Mouse (Mus musculus): ENCODE results near the gene Fam234a. TPM values are rescaled to one million over a fixed set of nuclear protein-coding genes. Genes with fewer than 3 reads are reported as not detected.
"Not testable (repeated sequence)": the region's sequence is repeated elsewhere in the genome, so short reads cannot be mapped to it uniquely, and the experiment has no call there.

Gene Fam234a
- polyA plus RNA-seq (2015; fragmentation: Nextera tagmentation; extraction: Ambion mirVana) = 81.6 and 85.6 TPM in 2 replicates

GRCm38 (mm10) chr17:26244101-26244841, at the start of gene Fam234a:
Fam234a (minus strand) TSS chr17:26244242.
- peak within 1 kb of the TSS; percentile 55 for H3K9ac ChIP-seq (ENCODE audit: low read depth, low read length)
- ATAC-seq (replicated peaks; ENCODE audit: low FRiP score, low read depth) = peak; percentile 96
- DNase-seq (ENCODE audit: low spot score) = peak; percentile 97
- peak within 1 kb of the TSS; percentile 60 for H3K4me3 ChIP-seq (replicated peaks; ENCODE audit: low read depth, low read length)
- H3K36me3 ChIP-seq (ENCODE audit: insufficient read depth, low read length) = no peaks in the 10 kb centered on the region
- H3K4me1 ChIP-seq (replicated peaks; ENCODE audit: insufficient read depth, low read length) = 0 out of 2 replicates have a peak, but pooled peaks cover 6% of the 10 kb centered on the region
- H3K9me3 ChIP-seq (replicated peaks; ENCODE audit: low read length) = no peaks in the 10 kb centered on the region
- H3K4me2 ChIP-seq (ENCODE audit: low read length) = peak within 1 kb of the TSS; percentile 74
- TF ChIP-seq CTCF (IDR thresholded peaks at IDR 0.05; ENCODE audit: low read depth) = no peak
- 10% methylated on average over 32 of the region's 33 CpGs for WGBS
- no peaks in the 10 kb centered on the region for H3K27me3 ChIP-seq (ENCODE audit: insufficient read depth, low read length)
- peak within 1 kb of the TSS; percentile 88 for H3K27ac ChIP-seq

GRCm38 (mm10) chr17:26289475-26289874, 45.4 kb upstream of the Fam234a start:
- ATAC-seq (replicated peaks; ENCODE audit: low FRiP score, low read depth) (no peak), DNase-seq (ENCODE audit: low spot score) (no peak)
- Histone ChIP-seq H3K4me2 (ENCODE audit: low read length) (no peak overlapping the region), H3K27ac (no peak overlapping the region), H3K9ac (ENCODE audit: low read depth, low read length) (no peak overlapping the region), H3K27me3 (ENCODE audit: insufficient read depth, low read length) (no peaks in the 10 kb centered on the region), H3K9me3 (replicated peaks; ENCODE audit: low read length) (no peaks in the 10 kb centered on the region), H3K36me3 (ENCODE audit: insufficient read depth, low read length) (peaks cover 16% of the 10 kb centered on the region; the same call in 1 of the 2 replicates), H3K4me3 (replicated peaks; ENCODE audit: low read depth, low read length) (no peak overlapping the region), H3K4me1 (replicated peaks; ENCODE audit: insufficient read depth, low read length) (no peaks in the 10 kb centered on the region)
- WGBS = 79% methylated on average over 4 of the region's 4 CpGs
- TF ChIP-seq CTCF (IDR thresholded peaks at IDR 0.05; ENCODE audit: low read depth) = no peak

- peak; percentile 43; the same call in 1 of the 2 replicates for ATAC-seq (replicated peaks; ENCODE audit: low FRiP score, low read depth)
- Histone ChIP-seq H3K4me2 (ENCODE audit: low read length) (no peak overlapping the region), H3K4me3 (replicated peaks; ENCODE audit: low read depth, low read length) (no peak overlapping the region), H3K4me1 (replicated peaks; ENCODE audit: insufficient read depth, low read length) (no peaks in the 10 kb centered on the region), H3K9me3 (replicated peaks; ENCODE audit: low read length) (no peaks in the 10 kb centered on the region), H3K36me3 (ENCODE audit: insufficient read depth, low read length) (peaks cover 46% of the 10 kb centered on the region), H3K9ac (ENCODE audit: low read depth, low read length) (no peak overlapping the region), H3K27ac (no peak overlapping the region), H3K27me3 (ENCODE audit: insufficient read depth, low read length) (no peaks in the 10 kb centered on the region)
- WGBS = 89% methylated on average over 8 of the region's 8 CpGs
- DNase-seq (ENCODE audit: low spot score) = no peak
- TF ChIP-seq CTCF (IDR thresholded peaks at IDR 0.05; ENCODE audit: low read depth) = no peak
These were observed 42.3 kb upstream of the Fam234a start for GRCm38 (mm10) chr17:26286199-26286955.

GRCm38 (mm10) chr17:26276711-26277110, 32.7 kb upstream of the Fam234a start:
- no peak for ATAC-seq (replicated peaks; ENCODE audit: low FRiP score, low read depth)
- Histone ChIP-seq H3K9me3 (replicated peaks; ENCODE audit: low read length) (no peaks in the 10 kb centered on the region), H3K27me3 (ENCODE audit: insufficient read depth, low read length) (no peaks in the 10 kb centered on the region), H3K4me1 (replicated peaks; ENCODE audit: insufficient read depth, low read length) (no peaks in the 10 kb centered on the region), H3K36me3 (ENCODE audit: insufficient read depth, low read length) (peaks cover 48% of the 10 kb centered on the region), H3K9ac (ENCODE audit: low read depth, low read length) (no peak overlapping the region), H3K27ac (no peak overlapping the region), H3K4me2 (ENCODE audit: low read length) (no peak overlapping the region), H3K4me3 (replicated peaks; ENCODE audit: low read depth, low read length) (no peak overlapping the region)
- 92% methylated on average over 4 of the region's 4 CpGs for WGBS
- peak; percentile 74 for TF ChIP-seq CTCF (IDR thresholded peaks at IDR 0.05; ENCODE audit: low read depth)
- DNase-seq (ENCODE audit: low spot score) = peak; percentile 70

GRCm38 (mm10) chr17:26275933-26276332, 31.9 kb upstream of the Fam234a start:
- no peak for TF ChIP-seq CTCF (IDR thresholded peaks at IDR 0.05; ENCODE audit: low read depth)
- DNase-seq (ENCODE audit: low spot score) (no peak), ATAC-seq (replicated peaks; ENCODE audit: low FRiP score, low read depth) (no peak)
- no peaks in the 10 kb centered on the region for H3K9me3 ChIP-seq (replicated peaks; ENCODE audit: low read length)
- WGBS = 81% methylated on average over 13 of the region's 13 CpGs
- no peaks in the 10 kb centered on the region for H3K27me3 ChIP-seq (ENCODE audit: insufficient read depth, low read length)
- peaks cover 46% of the 10 kb centered on the region for H3K36me3 ChIP-seq (ENCODE audit: insufficient read depth, low read length)
- H3K9ac ChIP-seq (ENCODE audit: low read depth, low read length) = no peak overlapping the region
- no peak overlapping the region for H3K4me2 ChIP-seq (ENCODE audit: low read length)
- no peak overlapping the region for H3K27ac ChIP-seq
- H3K4me3 ChIP-seq (replicated peaks; ENCODE audit: low read depth, low read length) = no peak overlapping the region
- no peaks in the 10 kb centered on the region for H3K4me1 ChIP-seq (replicated peaks; ENCODE audit: insufficient read depth, low read length)

DNA sequence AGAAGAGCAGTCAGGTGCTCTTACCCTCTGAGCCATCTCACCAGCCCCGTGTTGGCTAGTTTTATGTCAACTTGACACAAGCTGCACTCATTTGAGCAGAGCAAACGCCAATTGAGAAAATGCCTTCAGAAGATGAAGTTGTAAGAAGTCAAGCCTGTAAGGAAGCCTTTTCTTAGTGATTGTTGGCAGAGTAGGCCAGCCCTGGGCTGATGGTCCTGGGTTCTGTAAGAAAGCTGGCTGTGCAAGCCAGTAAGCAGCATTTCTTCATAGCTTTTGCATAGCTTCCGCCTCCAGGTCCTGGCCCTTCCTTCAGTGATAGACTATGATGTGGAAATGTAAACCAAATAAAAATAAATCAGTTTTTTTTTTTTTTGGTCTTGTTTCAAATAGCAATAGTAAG, 28.5 kb upstream of the Fam234a start:
- no peaks in the 10 kb centered on the region for H3K27me3 ChIP-seq (ENCODE audit: insufficient read depth, low read length)
- no peak overlapping the region for H3K4me2 ChIP-seq (ENCODE audit: low read length)
- H3K27ac ChIP-seq = 0 out of 2 replicates have a peak overlapping the region, but pooled peaks have one; percentile 22
- no peak overlapping the region for H3K4me3 ChIP-seq (replicated peaks; ENCODE audit: low read depth, low read length)
- H3K9ac ChIP-seq (ENCODE audit: low read depth, low read length) = no peak overlapping the region
- ATAC-seq (replicated peaks; ENCODE audit: low FRiP score, low read depth) (no peak), DNase-seq (ENCODE audit: low spot score) (no peak)
- no peaks in the 10 kb centered on the region for H3K9me3 ChIP-seq (replicated peaks; ENCODE audit: low read length)
- H3K4me1 ChIP-seq (replicated peaks; ENCODE audit: insufficient read depth, low read length) = no peaks in the 10 kb centered on the region
- WGBS = 75% methylated on average over 3 of the region's 3 CpGs
- TF ChIP-seq CTCF (IDR thresholded peaks at IDR 0.05; ENCODE audit: low read depth) = no peak
- peaks cover 33% of the 10 kb centered on the region for H3K36me3 ChIP-seq (ENCODE audit: insufficient read depth, low read length)

DNA sequence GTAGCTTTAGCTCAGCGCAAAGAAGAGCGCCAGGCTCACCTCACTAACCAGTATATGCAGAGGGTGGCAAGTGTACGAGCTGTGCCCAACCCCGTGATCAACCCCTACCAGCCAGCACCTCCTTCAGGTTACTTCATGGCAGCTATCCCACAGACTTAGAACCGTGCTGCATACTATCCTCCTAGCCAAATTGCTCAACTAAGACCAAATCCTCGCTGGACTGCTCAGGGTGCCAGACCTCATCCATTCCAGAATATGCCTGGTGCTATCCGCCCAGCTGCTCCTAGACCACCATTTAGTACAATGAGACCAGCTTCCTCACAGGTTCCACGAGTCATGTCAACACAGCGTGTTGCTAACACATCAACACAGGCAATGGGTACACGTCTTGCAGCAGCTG, 25.5 kb upstream of the Fam234a start:
- H3K9ac ChIP-seq (ENCODE audit: low read depth, low read length); DNase-seq (ENCODE audit: low spot score); ATAC-seq (replicated peaks; ENCODE audit: low FRiP score, low read depth); H3K4me2 ChIP-seq (ENCODE audit: low read length); H3K4me1 ChIP-seq (replicated peaks; ENCODE audit: insufficient read depth, low read length); H3K27ac ChIP-seq; H3K4me3 ChIP-seq (replicated peaks; ENCODE audit: low read depth, low read length); H3K27me3 ChIP-seq (ENCODE audit: insufficient read depth, low read length); H3K9me3 ChIP-seq (replicated peaks; ENCODE audit: low read length): not testable (repeated sequence)
- WGBS = 96% methylated on average over 10 of the region's 10 CpGs
- H3K36me3 ChIP-seq (ENCODE audit: insufficient read depth, low read length) = peaks cover 48% of the 10 kb centered on the region
